Mouse (Mus musculus) heart, embryonic 14.5 days (tissue): ENCODE data around the gene Rnf207. TPM values are rescaled to one million over a fixed set of nuclear protein-coding genes. Genes with fewer than 3 reads are reported as not detected.

Source experiments
- ATAC-seq: fragments of 200-750 bp; cut with Nextera tagmentation; 2 replicates; pipeline ENCODE4 v1.8.0; 2017; ENCODE audit warnings: low read depth, moderate TSS enrichment; ENCODE audit not compliant: insufficient number of reproducible peaks, insufficient read depth, low FRiP score
- H3K27ac ChIP-seq, 2 experiments: fragments of 200-500 bp in 1 of 2; fragments of 300-500 bp in 1 of 2; sonication (generic) in 1 of 2; replicated peaks in 1 of 2; 2 replicates each; pipeline ENCODE4 v1.5.1; 2012 to 2014; ENCODE audit warnings: low read depth in 2 of 2, low read length in 2 of 2, control low read depth in 1 of 2, mild to moderate bottlenecking in 1 of 2, mixed read lengths in 1 of 2; ENCODE audit not compliant: control insufficient read depth in 1 of 2, insufficient read depth in 1 of 2
- H3K27me3 ChIP-seq: fragments of 300-500 bp; sonication (generic); 2 replicates; pipeline ENCODE4 v1.6.1; 2014; ENCODE audit warnings: mild to moderate bottlenecking, low read length, control low read depth; ENCODE audit not compliant: control insufficient read depth, insufficient read depth
- H3K36me3 ChIP-seq: fragments of 300-500 bp; sonication (generic); 2 replicates; pipeline ENCODE4 v1.6.1; 2014; ENCODE audit warnings: mild to moderate bottlenecking, control low read depth, low read length, mixed read lengths; ENCODE audit not compliant: control insufficient read depth, insufficient read depth
- H3K4me1 ChIP-seq, 2 experiments: fragments of 200-500 bp in 1 of 2; fragments of 300-500 bp in 1 of 2; sonication (generic) in 1 of 2; 2 replicates each; pipeline ENCODE4 v1.6.1; 2012 to 2014; ENCODE audit warnings: low read length in 2 of 2, control low read depth in 1 of 2, mixed read lengths in 1 of 2; ENCODE audit not compliant: control insufficient read depth in 2 of 2, insufficient read depth in 2 of 2
- H3K4me2 ChIP-seq: fragments of 300-500 bp; sonication (generic); 2 replicates; pipeline ENCODE4 v1.6.1; 2014; ENCODE audit warnings: mild to moderate bottlenecking, low read length
- H3K4me3 ChIP-seq, 2 experiments: fragments of 200-500 bp in 1 of 2; fragments of 300-500 bp in 1 of 2; sonication (generic) in 1 of 2; 2 replicates each; pipeline ENCODE4 v1.5.1; 2012 to 2014; ENCODE audit warnings: low read length in 2 of 2, mild to moderate bottlenecking in 2 of 2, control low read depth in 1 of 2, low read depth in 1 of 2, moderate library complexity in 1 of 2; ENCODE audit not compliant: control insufficient read depth in 1 of 2, insufficient read depth in 1 of 2
- H3K9ac ChIP-seq: fragments of 300-500 bp; sonication (generic); 2 replicates; pipeline ENCODE4 v1.6.1; 2014; ENCODE audit warnings: mild to moderate bottlenecking, low read length
- H3K9me3 ChIP-seq: fragments of 300-500 bp; sonication (generic); 2 replicates; pipeline ENCODE4 v1.6.1; 2016; ENCODE audit warnings: low read length, control low read depth; ENCODE audit not compliant: control insufficient read depth
- WGBS: fragments of 180-500 bp; shearing (Covaris S2); extraction: QIAGEN DNeasy Blood & Tissue Kit; methylation state at CpG from one replicate; pipeline ENCODE4 v1.1.7; 2014; 5-methylcytosine and 5-hydroxymethylcytosine counted together
- polyA plus RNA-seq: library from polyadenylated mRNA; unstranded; fragments of >200 nt; fragmentation: Nextera tagmentation; extraction: Ambion mirVana; gene quantifications from 2 replicates; pipeline ENCODE4 v1.2.1, GENCODE M21; 2014

The Rnf207 gene
- polyA plus RNA-seq, result 74.9 and 77.5 TPM in 2 replicates

DNA sequence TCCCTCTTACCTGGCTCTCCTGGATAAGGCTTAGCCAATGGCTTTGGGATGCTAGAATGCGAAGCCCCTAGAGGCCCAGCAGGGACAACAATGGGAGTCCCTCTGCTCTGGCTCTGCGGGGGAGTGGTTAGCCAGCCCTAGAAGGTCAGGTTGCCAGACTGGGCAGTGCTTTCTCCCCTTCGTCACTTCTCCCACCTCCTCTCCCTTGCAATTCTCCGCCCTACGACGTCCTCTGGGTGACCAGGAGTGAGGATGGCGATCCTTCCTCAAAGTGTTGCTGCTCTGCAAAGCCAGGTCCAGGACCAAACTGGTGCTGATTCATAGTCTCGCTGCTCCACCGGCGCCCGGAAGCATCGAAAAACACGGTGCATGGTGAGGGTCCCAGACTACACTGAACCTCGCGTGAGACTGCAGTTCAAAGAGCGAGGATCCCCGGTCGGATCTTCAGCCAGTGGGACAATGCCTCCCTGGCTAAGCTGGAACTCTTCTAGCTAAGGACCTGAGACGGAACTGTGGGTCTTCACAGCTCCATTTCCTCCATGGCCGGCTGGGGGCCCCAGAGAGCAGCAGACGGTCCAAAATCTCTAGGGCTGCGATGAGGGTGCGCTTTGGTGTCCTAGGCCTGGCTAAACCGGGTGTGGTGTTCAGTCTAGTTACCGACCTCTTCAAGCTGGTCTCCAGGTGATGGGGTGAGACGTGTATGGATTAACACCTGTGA lies at the start of gene Rnf207:
Rnf207 (minus strand) TSS at position 477 of the 718 bp plus-strand sequence.
- peak within 1 kb of the TSS; percentile 85 for H3K9ac ChIP-seq
- H3K36me3 ChIP-seq, result peaks cover 6% of the 10 kb centered on the region; the same call in 1 of the 2 replicates
- H3K27ac ChIP-seq, result peak within 1 kb of the TSS; percentile 98 to 99
- peak within 1 kb of the TSS; percentile 49 to 58 for H3K4me3 ChIP-seq
- 3% methylated on average over 26 of the region's 26 CpGs for WGBS
- no peaks in the 10 kb centered on the region for H3K9me3 ChIP-seq
- H3K27me3 ChIP-seq, result peaks cover 30% of the 10 kb centered on the region
- H3K4me2 ChIP-seq, result peak within 1 kb of the TSS; percentile 88
- H3K4me1 ChIP-seq, result peaks cover 13 to 40% of the 10 kb centered on the region in 2 experiments; a peak in 3 of 4 replicates
- peak; percentile 67 for ATAC-seq

DNA sequence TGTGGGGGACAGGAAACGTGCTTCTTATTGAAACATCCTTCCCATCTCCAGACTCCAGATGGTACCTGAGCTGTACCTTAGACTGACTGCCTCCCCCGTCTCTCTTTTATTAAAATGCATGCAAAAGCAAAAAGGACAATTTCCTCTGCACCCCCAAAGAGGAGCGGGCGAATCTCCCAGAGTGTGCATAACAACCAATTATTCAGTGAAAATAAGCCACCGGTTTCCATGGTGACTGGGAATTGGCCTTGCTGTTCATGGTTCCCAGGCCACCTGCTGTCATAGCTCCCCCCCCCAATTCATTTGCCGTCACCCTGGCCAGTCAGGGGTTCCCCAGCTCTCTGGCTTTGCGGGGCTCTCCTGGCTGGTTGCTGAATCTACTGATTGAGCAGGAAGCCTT lies 46.4 kb upstream of the Rnf207 start:
- no peak for ATAC-seq
- peaks cover 15% of the 10 kb centered on the region for H3K27me3 ChIP-seq
- H3K9me3 ChIP-seq, result no peaks in the 10 kb centered on the region
- no peak overlapping the region for H3K27ac ChIP-seq
- no peak overlapping the region for H3K4me3 ChIP-seq
- H3K36me3 ChIP-seq, result no peaks in the 10 kb centered on the region
- no peak overlapping the region for H3K9ac ChIP-seq
- H3K4me1 ChIP-seq, result peaks cover 0 to 5% of the 10 kb centered on the region in 2 experiments; a peak in 2 of 4 replicates
- no peak overlapping the region for H3K4me2 ChIP-seq
- WGBS, result 65% methylated on average over 7 of the region's 7 CpGs

DNA sequence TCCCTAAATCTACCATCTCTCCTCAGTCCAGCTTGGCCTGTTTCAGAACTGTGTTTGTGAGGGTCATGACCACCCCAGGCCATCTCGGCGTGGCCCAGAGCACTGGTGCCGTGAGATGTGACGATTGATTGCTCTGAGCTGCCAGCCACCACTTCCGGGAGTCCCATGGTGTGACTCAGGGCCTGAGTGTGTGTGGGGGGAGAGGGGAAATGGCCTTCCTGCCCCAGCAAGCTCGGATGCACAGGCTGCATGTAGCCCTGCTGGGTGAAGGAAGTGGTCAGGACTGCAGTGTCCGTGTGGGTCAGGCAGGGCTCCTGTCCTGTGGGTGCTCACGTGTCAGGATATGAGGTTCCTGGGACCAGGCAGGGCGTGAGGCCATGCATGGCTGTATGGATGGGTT lies 43.4 kb upstream of the Rnf207 start:
- ATAC-seq, result no peak
- peaks cover 27% of the 10 kb centered on the region for H3K27me3 ChIP-seq
- no peaks in the 10 kb centered on the region for H3K9me3 ChIP-seq
- no peaks in the 10 kb centered on the region for H3K36me3 ChIP-seq
- peaks cover 0 to 5% of the 10 kb centered on the region in 2 experiments; a peak in 2 of 4 replicates for H3K4me1 ChIP-seq
- no peak overlapping the region for H3K4me2 ChIP-seq
- H3K27ac ChIP-seq, result no peak overlapping the region
- 50% methylated on average over 9 of the region's 9 CpGs for WGBS
- H3K9ac ChIP-seq, result no peak overlapping the region
- H3K4me3 ChIP-seq, result no peak overlapping the region

DNA sequence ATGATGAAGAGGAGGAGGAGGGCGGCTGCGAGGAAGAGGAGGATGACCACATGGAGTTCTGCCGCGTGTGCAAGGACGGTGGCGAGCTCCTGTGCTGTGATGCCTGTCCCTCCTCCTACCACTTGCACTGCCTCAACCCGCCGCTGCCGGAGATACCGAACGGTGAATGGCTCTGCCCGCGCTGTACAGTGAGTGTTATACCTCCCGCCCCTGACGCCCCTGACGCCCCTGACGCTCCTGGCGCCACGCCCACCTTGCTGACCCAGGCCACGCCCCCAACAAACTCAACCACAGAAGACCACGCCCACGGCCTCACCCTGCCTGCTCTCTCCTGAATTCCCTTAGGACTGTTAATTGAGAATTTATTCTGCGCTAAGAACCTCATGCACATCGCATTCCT lies 42.1 kb upstream of the Rnf207 start:
- H3K4me1 ChIP-seq, result peaks cover 0 to 5% of the 10 kb centered on the region in 2 experiments; a peak in 2 of 4 replicates
- H3K9me3 ChIP-seq, result no peaks in the 10 kb centered on the region
- no peak overlapping the region for H3K27ac ChIP-seq
- 1% methylated on average over 24 of the region's 24 CpGs for WGBS
- no peak overlapping the region for H3K4me3 ChIP-seq
- no peak overlapping the region for H3K9ac ChIP-seq
- H3K36me3 ChIP-seq, result no peaks in the 10 kb centered on the region
- ATAC-seq, result no peak
- H3K27me3 ChIP-seq, result peaks cover 32% of the 10 kb centered on the region
- peak overlapping the region; percentile 28 for H3K4me2 ChIP-seq

DNA sequence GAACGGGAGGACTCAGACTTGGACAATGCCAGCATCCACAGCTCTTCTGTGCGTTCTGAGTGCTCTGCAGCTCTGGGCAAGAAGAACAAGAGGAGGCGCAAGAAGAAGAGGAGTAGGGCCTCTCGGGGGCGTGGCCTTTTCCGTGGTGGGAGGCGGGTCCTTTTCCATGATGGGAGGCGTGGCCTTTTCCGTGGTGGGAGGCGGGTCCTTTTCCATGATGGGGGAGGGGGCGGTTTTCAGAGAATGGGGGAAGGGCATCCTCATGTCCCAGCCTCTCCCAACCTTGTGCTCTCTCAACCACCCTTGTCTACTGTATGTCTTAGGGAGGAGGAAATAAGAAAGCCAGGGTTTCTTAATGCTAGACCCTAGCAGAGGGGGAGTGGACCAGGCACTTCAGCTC lies 40.9 kb upstream of the Rnf207 start:
- no peak for ATAC-seq
- no peak overlapping the region for H3K27ac ChIP-seq
- no peaks in the 10 kb centered on the region for H3K36me3 ChIP-seq
- H3K4me3 ChIP-seq, result no peak overlapping the region
- H3K4me1 ChIP-seq, result peaks cover 0 to 5% of the 10 kb centered on the region in 2 experiments; a peak in 2 of 4 replicates
- H3K4me2 ChIP-seq, result no peak overlapping the region
- peaks cover 33% of the 10 kb centered on the region for H3K27me3 ChIP-seq
- WGBS, result 6% methylated on average over 11 of the region's 11 CpGs
- H3K9me3 ChIP-seq, result no peaks in the 10 kb centered on the region
- H3K9ac ChIP-seq, result no peak overlapping the region

DNA sequence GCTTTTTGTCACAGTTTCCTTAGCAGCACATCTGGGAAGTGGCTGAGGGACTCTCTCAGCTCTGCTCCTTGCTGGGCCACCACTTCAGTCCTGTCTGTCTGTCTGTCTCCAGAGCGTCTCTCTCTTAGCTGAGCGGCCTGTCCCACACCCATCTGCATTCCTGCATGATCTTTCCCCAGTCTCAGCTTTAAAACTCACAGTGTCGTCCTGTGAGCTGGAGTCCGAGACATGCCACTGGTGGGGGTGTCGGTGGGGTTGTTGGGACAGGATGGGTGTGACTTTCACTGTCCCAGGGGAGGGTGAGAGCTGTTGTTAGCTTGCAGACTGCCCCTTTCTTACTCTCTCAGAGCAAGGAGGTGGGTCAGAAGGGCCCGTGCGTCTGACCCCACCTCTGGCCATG lies 36.9 kb upstream of the Rnf207 start:
- no peaks in the 10 kb centered on the region for H3K9me3 ChIP-seq
- H3K36me3 ChIP-seq, result no peaks in the 10 kb centered on the region
- no peak overlapping the region for H3K9ac ChIP-seq
- H3K27ac ChIP-seq, result no peak overlapping the region
- ATAC-seq, result no peak
- no peak overlapping the region for H3K4me3 ChIP-seq
- H3K4me2 ChIP-seq, result no peak overlapping the region
- 61% methylated on average over 7 of the region's 7 CpGs for WGBS
- H3K27me3 ChIP-seq, result peaks cover 39% of the 10 kb centered on the region
- H3K4me1 ChIP-seq, result peaks cover 0 to 2% of the 10 kb centered on the region in 2 experiments; a peak in 2 of 4 replicates

DNA sequence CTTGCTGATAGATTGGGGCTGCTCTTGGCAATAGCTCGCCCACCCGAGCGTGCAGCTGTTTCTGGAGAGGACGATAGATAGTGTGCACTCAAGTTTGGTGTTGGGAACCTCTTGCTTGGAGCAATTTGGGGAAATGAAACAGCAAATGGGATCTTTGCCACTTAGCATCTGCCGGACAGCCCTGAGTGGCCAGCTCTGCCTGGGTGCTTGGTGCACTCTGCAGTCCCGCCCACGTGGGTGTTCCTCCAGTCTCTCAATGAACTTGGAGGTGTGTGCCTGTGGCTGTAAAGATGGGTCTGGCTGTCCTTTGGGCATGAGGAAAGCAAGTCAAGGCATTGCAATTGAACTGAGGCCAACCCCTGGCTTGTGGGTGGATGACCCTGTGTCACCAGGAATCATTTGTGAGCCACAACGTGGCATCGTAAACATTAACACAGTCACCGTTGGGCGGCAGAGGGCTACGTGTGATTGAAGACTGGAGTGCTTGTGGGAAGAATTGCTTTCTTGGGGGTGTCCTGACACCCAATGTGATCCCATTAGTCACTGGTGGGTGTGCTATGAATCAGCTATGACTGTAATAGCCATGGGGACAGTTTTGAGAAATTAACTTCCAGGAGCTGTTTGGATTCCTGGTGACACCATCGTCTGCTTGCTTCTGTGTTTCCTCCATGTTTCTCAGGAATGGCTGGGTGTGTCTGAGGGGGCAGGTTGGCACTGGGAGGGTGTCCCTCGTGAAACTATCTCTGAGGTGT lies 35.3 kb upstream of the Rnf207 start:
- Histone ChIP-seq H3K27me3 (peaks cover 40% of the 10 kb centered on the region), H3K36me3 (no peaks in the 10 kb centered on the region)

More for the DNA sequence above, 35.3 kb upstream of the Rnf207 start:
- H3K4me2 ChIP-seq, result no peak overlapping the region
- H3K9ac ChIP-seq, result no peak overlapping the region
- WGBS, result 73% methylated on average over 14 of the region's 14 CpGs
- H3K4me3 ChIP-seq, result no peak overlapping the region
- H3K4me1 ChIP-seq, result no peaks in the 10 kb centered on the region
- ATAC-seq, result no peak
- H3K27ac ChIP-seq, result no peak overlapping the region
- H3K9me3 ChIP-seq, result no peaks in the 10 kb centered on the region
